Mouse (Mus musculus) stomach, embryonic 16.5 days (tissue): Measurements from ENCODE around the gene Raver2. TPM values are rescaled to one million over a fixed set of nuclear protein-coding genes. Genes with fewer than 3 reads are reported as not detected.
"Not testable (repeated sequence)": the region's sequence is repeated elsewhere in the genome, so short reads cannot be mapped to it uniquely, and the experiment has no call there.

Experiments
- ATAC-seq: fragments of 200-750 bp; cut with Nextera tagmentation; 2 replicates; pipeline ENCODE4 v1.8.0; 2017; ENCODE audit warnings: moderate number of reproducible peaks, moderate TSS enrichment; ENCODE audit not compliant: insufficient read depth, low FRiP score
- H3K27ac ChIP-seq: fragments of 300-500 bp; sonication (generic); 2 replicates; pipeline ENCODE4 v1.5.1; 2014; ENCODE audit warnings: low read length
- H3K27me3 ChIP-seq: fragments of 300-500 bp; sonication (generic); 2 replicates; pipeline ENCODE4 v1.6.1; 2014; ENCODE audit warnings: low read length, control low read depth, mixed read lengths; ENCODE audit not compliant: control insufficient read depth, insufficient read depth
- H3K36me3 ChIP-seq: fragments of 300-500 bp; sonication (generic); 2 replicates; pipeline ENCODE4 v1.6.1; 2014; ENCODE audit warnings: low read length; ENCODE audit not compliant: control insufficient read depth, insufficient read depth
- H3K4me1 ChIP-seq: fragments of 300-500 bp; sonication (generic); 2 replicates; pipeline ENCODE4 v1.6.1; 2014; ENCODE audit warnings: low read length, control low read depth, mixed read lengths; ENCODE audit not compliant: control insufficient read depth, insufficient read depth
- H3K4me2 ChIP-seq: fragments of 300-500 bp; sonication (generic); 2 replicates; pipeline ENCODE4 v1.6.1; 2014; ENCODE audit warnings: low read depth, low read length, mixed read lengths
- H3K4me3 ChIP-seq: fragments of 300-500 bp; sonication (generic); replicated peaks from 2 replicates; pipeline ENCODE4 v1.5.1; 2014; ENCODE audit warnings: mild to moderate bottlenecking, low read length
- H3K9ac ChIP-seq: fragments of 300-500 bp; sonication (generic); 2 replicates; pipeline ENCODE4 v1.6.1; 2014; ENCODE audit warnings: low read length
- H3K9me3 ChIP-seq: fragments of 300-500 bp; sonication (generic); replicated peaks from 2 replicates; pipeline ENCODE4 v1.6.1; 2016; ENCODE audit warnings: low read length, control low read depth; ENCODE audit not compliant: control insufficient read depth
- WGBS: fragments of 180-500 bp; shearing (Covaris S2); extraction: QIAGEN DNeasy Blood & Tissue Kit; methylation state at CpG from one replicate; pipeline ENCODE4 v1.1.7; 2014; 5-methylcytosine and 5-hydroxymethylcytosine counted together
- polyA plus RNA-seq: library from polyadenylated mRNA; unstranded; fragments of >200 nt; fragmentation: Nextera tagmentation; extraction: Ambion mirVana; gene quantifications from 2 replicates; pipeline ENCODE4 v1.2.1, GENCODE M21; 2015

Gene Raver2
- polyA plus RNA-seq, 1 experiment from 2014 or later, result 9.4 TPM

- Histone ChIP-seq H3K4me1 (peaks cover 15% of the 10 kb centered on the region; the same call in 1 of the 2 replicates), H3K27ac (0 out of 2 replicates have a peak overlapping the region, but pooled peaks have one; percentile 23), H3K4me2 (no peak overlapping the region), H3K36me3 (no peaks in the 10 kb centered on the region), H3K27me3 (no peaks in the 10 kb centered on the region), H3K9ac (no peak overlapping the region), H3K4me3 (no peak overlapping the region), H3K9me3 (no peaks in the 10 kb centered on the region)
- WGBS, result 62% methylated on average over 4 of the region's 4 CpGs
- peak; percentile 33; the same call in 1 of the 2 replicates for ATAC-seq
Observed at GRCm38 (mm10) chr4:101084863-101085262, 16.1 kb downstream of the Raver2 start.

GRCm38 (mm10) chr4:101086040-101086439, 17.3 kb downstream of the Raver2 start:
- no peak for ATAC-seq
- WGBS, result 73% methylated on average over 3 of the region's 3 CpGs
- H3K27me3 ChIP-seq, result no peaks in the 10 kb centered on the region

GRCm38 (mm10) chr4:101087721-101088120, 18.9 kb downstream of the Raver2 start:
- Histone ChIP-seq H3K36me3 (no peaks in the 10 kb centered on the region), H3K4me1 (0 out of 2 replicates have a peak, but pooled peaks cover 5% of the 10 kb centered on the region), H3K27ac (no peak overlapping the region), H3K9me3 (no peaks in the 10 kb centered on the region), H3K27me3 (no peaks in the 10 kb centered on the region), H3K4me3 (no peak overlapping the region), H3K9ac (no peak overlapping the region), H3K4me2 (no peak overlapping the region)
- ATAC-seq, result no peak
- 52% methylated on average over 1 of the region's 1 CpGs for WGBS

More at GRCm38 (mm10) chr4:101086040-101086439, 17.3 kb downstream of the Raver2 start:
- Histone ChIP-seq H3K27ac (no peak overlapping the region), H3K9ac (no peak overlapping the region), H3K9me3 (no peaks in the 10 kb centered on the region), H3K4me1 (peaks cover 13% of the 10 kb centered on the region; the same call in 1 of the 2 replicates), H3K4me2 (no peak overlapping the region), H3K4me3 (no peak overlapping the region), H3K36me3 (no peaks in the 10 kb centered on the region)

- 91% methylated on average over 3 of the region's 3 CpGs for WGBS
- not testable (repeated sequence) for H3K9ac ChIP-seq, H3K36me3 ChIP-seq, ATAC-seq, H3K27ac ChIP-seq, H3K4me3 ChIP-seq, H3K9me3 ChIP-seq, H3K4me2 ChIP-seq, H3K27me3 ChIP-seq, H3K4me1 ChIP-seq
Observed at GRCm38 (mm10) chr4:101090630-101091029, 21.8 kb downstream of the Raver2 start.

GRCm38 (mm10) chr4:101093292-101093691, 24.5 kb downstream of the Raver2 start:
- H3K4me2 ChIP-seq, result peak overlapping the region; percentile 11; the same call in 1 of the 2 replicates
- ATAC-seq, result peak; percentile 79
- no peak overlapping the region for H3K4me3 ChIP-seq
- no peaks in the 10 kb centered on the region for H3K27me3 ChIP-seq
- H3K4me1 ChIP-seq, result peaks cover 6% of the 10 kb centered on the region; the same call in 1 of the 2 replicates
- H3K9ac ChIP-seq, result peak overlapping the region; percentile 28; the same call in 1 of the 2 replicates
- no peaks in the 10 kb centered on the region for H3K36me3 ChIP-seq
- H3K27ac ChIP-seq, result peak overlapping the region; percentile 69
- H3K9me3 ChIP-seq, result no peaks in the 10 kb centered on the region
- 40% methylated on average over 10 of the region's 10 CpGs for WGBS

GRCm38 (mm10) chr4:101107122-101107521, 38.3 kb downstream of the Raver2 start:
- no peaks in the 10 kb centered on the region for H3K4me1 ChIP-seq
- H3K27me3 ChIP-seq, result no peaks in the 10 kb centered on the region
- no peak overlapping the region for H3K9ac ChIP-seq
- H3K36me3 ChIP-seq, result peaks cover 21% of the 10 kb centered on the region
- H3K4me3 ChIP-seq, result no peak overlapping the region
- ATAC-seq, result no peak
- 80% methylated on average over 12 of the region's 12 CpGs for WGBS
- H3K9me3 ChIP-seq, result peaks cover 6% of the 10 kb centered on the region; the same call in 1 of the 2 replicates
- H3K27ac ChIP-seq, result no peak overlapping the region
- H3K4me2 ChIP-seq, result no peak overlapping the region

- H3K27me3 ChIP-seq, result no peaks in the 10 kb centered on the region
- no peak for ATAC-seq
- H3K4me3 ChIP-seq, result no peak overlapping the region
- H3K27ac ChIP-seq, result no peak overlapping the region
- no peak overlapping the region for H3K9ac ChIP-seq
- H3K4me2 ChIP-seq, result no peak overlapping the region
- 72% methylated on average over 7 of the region's 7 CpGs for WGBS
- 0 out of 2 replicates have a peak, but pooled peaks cover 6% of the 10 kb centered on the region for H3K36me3 ChIP-seq
- H3K4me1 ChIP-seq, result no peaks in the 10 kb centered on the region
- H3K9me3 ChIP-seq, result no peaks in the 10 kb centered on the region
Observed at GRCm38 (mm10) chr4:101121002-101121401, 52.2 kb downstream of the Raver2 start.

GRCm38 (mm10) chr4:101135013-101135412, 66.2 kb downstream of the Raver2 start:
- H3K4me3 ChIP-seq, result no peak overlapping the region
- no peak overlapping the region for H3K9ac ChIP-seq
- no peaks in the 10 kb centered on the region for H3K9me3 ChIP-seq
- no peak overlapping the region for H3K4me2 ChIP-seq
- ATAC-seq, result no peak
- H3K36me3 ChIP-seq, result no peaks in the 10 kb centered on the region
- no peaks in the 10 kb centered on the region for H3K27me3 ChIP-seq
- H3K4me1 ChIP-seq, result no peaks in the 10 kb centered on the region
- H3K27ac ChIP-seq, result no peak overlapping the region
- 88% methylated on average over 8 of the region's 8 CpGs for WGBS

- H3K27ac ChIP-seq, result no peak overlapping the region
- WGBS, result 92% methylated on average over 14 of the region's 14 CpGs
- no peak for ATAC-seq
Observed at GRCm38 (mm10) chr4:101135909-101136308, 67.1 kb downstream of the Raver2 start.

More at GRCm38 (mm10) chr4:101135909-101136308, 67.1 kb downstream of the Raver2 start:
- Histone ChIP-seq H3K4me3 (no peak overlapping the region), H3K36me3 (no peaks in the 10 kb centered on the region), H3K4me2 (no peak overlapping the region), H3K27me3 (no peaks in the 10 kb centered on the region), H3K4me1 (no peaks in the 10 kb centered on the region), H3K9me3 (no peaks in the 10 kb centered on the region), H3K9ac (no peak overlapping the region)
